Mouse (Mus musculus): ENCODE data around the gene Ptbp1. TPM values are rescaled to one million over a fixed set of nuclear protein-coding genes. Genes with fewer than 3 reads are reported as not detected.
A peak's percentile ranks its signal among the peaks of the same experiment; 100 is the strongest.
"Not testable (repeated sequence)": the region's sequence is repeated elsewhere in the genome, so short reads cannot be mapped to it uniquely, and the experiment has no call there.

Ptbp1 gene
- polyA plus RNA-seq, 2 experiments: 84.5 to 126 TPM

DNA sequence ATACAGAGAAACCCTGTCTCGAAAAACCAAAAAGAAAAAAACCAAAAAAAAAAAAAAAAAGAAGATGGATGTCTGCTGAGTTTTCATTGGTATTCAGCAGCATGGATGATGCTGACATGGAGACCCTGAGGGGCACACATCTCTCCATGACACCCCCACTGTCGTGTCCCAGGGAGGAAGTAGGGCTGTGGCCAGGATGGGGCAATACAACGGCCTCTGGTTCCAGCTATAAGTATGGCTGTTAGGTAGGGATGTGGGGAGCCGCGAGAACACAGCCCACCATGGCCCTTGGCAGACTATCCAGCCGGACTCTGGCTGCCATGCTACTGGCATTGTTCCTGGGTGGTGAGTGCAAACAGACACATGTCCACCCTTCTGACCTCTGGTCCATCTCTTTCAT is 31.8 kb downstream of the Ptbp1 start, which contains the start of gene Elane:
Elane (plus strand) TSS at position 194 of the 400 bp plus-strand sequence.
- no peak within 1 kb of the TSS for H3K9ac ChIP-seq (replicated peaks)
- H3K9me3 ChIP-seq (ENCODE audit: control insufficient read depth, low read length): no peaks in the 10 kb centered on the region
- H3K27me3 ChIP-seq (ENCODE audit: control insufficient read depth, insufficient read depth, low read length): no peaks in the 10 kb centered on the region; the same call in 1 of the 2 replicates
- no peak for ATAC-seq (ENCODE audit: insufficient read depth)
- H3K36me3 ChIP-seq (replicated peaks; ENCODE audit: control insufficient read depth, insufficient read depth, low read depth): no peaks in the 10 kb centered on the region
- no peak for TF ChIP-seq EP300 (IDR thresholded peaks at IDR 0.05; ENCODE audit: low read depth)
- TF ChIP-seq CTCF (IDR thresholded peaks at IDR 0.05; ENCODE audit: low read depth): no peak
- no peak within 1 kb of the TSS for H3K27ac ChIP-seq
- no peak within 1 kb of the TSS for H3K4me3 ChIP-seq (ENCODE audit: insufficient read depth in 1 of 2, low read depth in 2 of 2, low read length in 2 of 2)
- 61% methylated on average over 6 of the region's 6 CpGs for WGBS (ENCODE audit: insufficient replicate concordance)
- H3K4me2 ChIP-seq (ENCODE audit: low read depth): no peak within 1 kb of the TSS
- no peak for DNase-seq (ENCODE audit: low read depth in 3 of 3, low spot score in 3 of 3)
- peaks cover 0 to 11% of the 10 kb centered on the region in 2 experiments; a peak in 2 of 4 replicates for H3K4me1 ChIP-seq (replicated peaks; ENCODE audit: control insufficient read depth in 2 of 2, insufficient read depth in 2 of 2, low read length in 1 of 2)

DNA sequence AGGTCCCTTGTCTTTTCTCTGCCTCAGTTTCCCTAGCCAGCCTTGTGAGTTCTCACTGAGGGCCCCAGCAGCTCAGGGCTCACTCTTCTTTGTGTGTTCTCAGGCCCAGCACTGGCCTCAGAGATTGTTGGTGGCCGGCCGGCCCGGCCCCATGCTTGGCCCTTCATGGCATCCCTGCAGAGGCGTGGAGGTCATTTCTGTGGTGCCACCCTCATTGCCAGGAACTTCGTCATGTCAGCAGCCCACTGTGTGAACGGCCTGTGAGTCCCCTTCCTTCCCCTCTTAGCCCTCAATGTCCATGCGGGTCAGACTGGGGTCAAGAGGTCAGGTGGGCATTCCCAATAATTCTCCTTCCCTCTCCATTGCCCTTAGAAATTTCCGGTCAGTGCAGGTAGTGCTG is 32.4 kb downstream of the Ptbp1 start:
- H3K4me1 ChIP-seq (replicated peaks; ENCODE audit: control insufficient read depth in 2 of 2, insufficient read depth in 2 of 2, low read length in 1 of 2): peaks cover 0 to 6% of the 10 kb centered on the region in 2 experiments; a peak in 2 of 4 replicates
- H3K27ac ChIP-seq: no peak overlapping the region
- no peaks in the 10 kb centered on the region; the same call in 1 of the 2 replicates for H3K27me3 ChIP-seq (ENCODE audit: control insufficient read depth, insufficient read depth, low read length)
- H3K4me3 ChIP-seq (ENCODE audit: insufficient read depth in 1 of 2, low read depth in 2 of 2, low read length in 2 of 2): no peak overlapping the region
- H3K9me3 ChIP-seq (ENCODE audit: control insufficient read depth, low read length): no peaks in the 10 kb centered on the region
- H3K4me2 ChIP-seq (ENCODE audit: low read depth): no peak overlapping the region
- DNase-seq (ENCODE audit: low read depth in 3 of 3, low spot score in 3 of 3) (no peak), ATAC-seq (ENCODE audit: insufficient read depth) (no peak)
- WGBS (ENCODE audit: insufficient replicate concordance): 70% methylated on average over 8 of the region's 8 CpGs
- TF ChIP-seq EP300 (IDR thresholded peaks at IDR 0.05; ENCODE audit: low read depth) (no peak), CTCF (IDR thresholded peaks at IDR 0.05; ENCODE audit: low read depth) (no peak)
- no peaks in the 10 kb centered on the region for H3K36me3 ChIP-seq (replicated peaks; ENCODE audit: control insufficient read depth, insufficient read depth, low read depth)
- no peak overlapping the region for H3K9ac ChIP-seq (replicated peaks)

DNA sequence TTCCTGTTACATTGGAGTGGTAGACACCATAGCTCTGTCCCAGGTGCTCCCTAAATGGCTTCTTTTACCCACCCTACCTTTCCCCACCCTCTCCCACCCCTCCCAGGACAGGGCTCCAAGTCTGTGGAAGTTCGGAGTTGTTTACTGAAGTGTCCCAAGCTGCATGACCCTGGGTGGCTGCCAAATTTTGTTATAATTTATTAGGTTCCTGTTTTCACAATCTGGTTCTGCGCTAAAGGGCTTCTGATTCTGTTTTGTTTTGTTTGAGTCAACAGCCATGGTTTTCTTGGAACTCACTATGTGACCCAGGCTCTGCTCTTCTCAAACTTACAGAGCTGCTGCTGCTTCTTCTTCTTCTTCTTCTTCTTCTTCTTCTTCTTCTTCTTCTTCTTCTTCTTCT is 35.2 kb downstream of the Ptbp1 start:
- no peak overlapping the region for H3K9ac ChIP-seq (replicated peaks)
- no peaks in the 10 kb centered on the region for H3K27me3 ChIP-seq (ENCODE audit: control insufficient read depth, insufficient read depth, low read length)
- DNase-seq (ENCODE audit: low read depth in 3 of 3, low spot score in 3 of 3) (no peak), ATAC-seq (ENCODE audit: insufficient read depth) (no peak)
- no peaks in the 10 kb centered on the region for H3K4me1 ChIP-seq (replicated peaks; ENCODE audit: control insufficient read depth in 2 of 2, insufficient read depth in 2 of 2, low read length in 1 of 2)
- H3K4me2 ChIP-seq (ENCODE audit: low read depth): no peak overlapping the region
- H3K4me3 ChIP-seq (ENCODE audit: insufficient read depth in 1 of 2, low read depth in 2 of 2, low read length in 2 of 2): no peak overlapping the region
- H3K36me3 ChIP-seq (replicated peaks; ENCODE audit: control insufficient read depth, insufficient read depth, low read depth): no peaks in the 10 kb centered on the region
- TF ChIP-seq CTCF (IDR thresholded peaks at IDR 0.05; ENCODE audit: low read depth) (no peak), EP300 (IDR thresholded peaks at IDR 0.05; ENCODE audit: low read depth) (no peak)
- H3K27ac ChIP-seq: no peak overlapping the region
- WGBS (ENCODE audit: insufficient replicate concordance): 38% methylated on average over 2 of the region's 2 CpGs
- H3K9me3 ChIP-seq (ENCODE audit: control insufficient read depth, low read length): no peaks in the 10 kb centered on the region

DNA sequence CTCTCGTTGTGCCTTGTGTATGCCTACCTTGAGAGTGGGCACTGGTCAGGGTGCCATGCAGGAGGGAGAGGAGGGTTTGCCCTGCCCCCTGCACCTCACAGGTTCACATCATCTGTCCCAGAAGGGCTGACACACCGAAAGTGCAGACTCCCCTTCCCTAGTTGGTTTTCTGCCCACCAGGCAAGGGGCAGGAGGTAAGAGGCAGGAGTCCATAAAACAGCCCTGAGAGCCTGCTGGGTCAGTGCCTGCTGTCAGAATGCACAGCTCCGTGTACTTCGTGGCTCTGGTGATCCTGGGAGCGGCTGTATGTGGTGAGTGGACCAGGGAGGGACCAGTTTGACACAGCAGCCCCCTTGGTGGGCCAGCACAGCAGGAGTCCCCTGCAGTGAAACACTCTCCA is 36.4 kb downstream of the Ptbp1 start, which contains the start of gene Cfd:
Cfd (plus strand) TSS at position 184 of the 400 bp plus-strand sequence.
- H3K4me2 ChIP-seq (ENCODE audit: low read depth): no peak within 1 kb of the TSS
- H3K36me3 ChIP-seq (replicated peaks; ENCODE audit: control insufficient read depth, insufficient read depth, low read depth): no peaks in the 10 kb centered on the region
- H3K27me3 ChIP-seq (ENCODE audit: control insufficient read depth, insufficient read depth, low read length): no peaks in the 10 kb centered on the region
- H3K4me3 ChIP-seq (ENCODE audit: insufficient read depth in 1 of 2, low read depth in 2 of 2, low read length in 2 of 2): no peak within 1 kb of the TSS
- ATAC-seq (ENCODE audit: insufficient read depth) (no peak), DNase-seq (ENCODE audit: low read depth in 3 of 3, low spot score in 3 of 3) (no peak)
- no peaks in the 10 kb centered on the region for H3K4me1 ChIP-seq (replicated peaks; ENCODE audit: control insufficient read depth in 2 of 2, insufficient read depth in 2 of 2, low read length in 1 of 2)
- no peak within 1 kb of the TSS for H3K9ac ChIP-seq (replicated peaks)
- no peaks in the 10 kb centered on the region for H3K9me3 ChIP-seq (ENCODE audit: control insufficient read depth, low read length)
- TF ChIP-seq EP300 (IDR thresholded peaks at IDR 0.05; ENCODE audit: low read depth): no peak
- TF ChIP-seq CTCF (IDR thresholded peaks at IDR 0.05; ENCODE audit: low read depth): no peak
- WGBS (ENCODE audit: insufficient replicate concordance): 49% methylated on average over 5 of the region's 5 CpGs
- H3K27ac ChIP-seq: no peak within 1 kb of the TSS

- peak; percentile 93 for TF ChIP-seq CTCF (IDR thresholded peaks at IDR 0.05; ENCODE audit: low read depth)
- peak in 1 of 3 experiments; percentile 57 for DNase-seq (ENCODE audit: low read depth in 3 of 3, low spot score in 3 of 3)
- H3K9me3 ChIP-seq (ENCODE audit: control insufficient read depth, low read length); H3K27me3 ChIP-seq (ENCODE audit: control insufficient read depth, insufficient read depth, low read length); H3K4me3 ChIP-seq (ENCODE audit: insufficient read depth in 1 of 2, low read depth in 2 of 2, low read length in 2 of 2); H3K27ac ChIP-seq; H3K4me1 ChIP-seq (replicated peaks; ENCODE audit: control insufficient read depth in 2 of 2, insufficient read depth in 2 of 2, low read length in 1 of 2); H3K9ac ChIP-seq (replicated peaks); H3K36me3 ChIP-seq (replicated peaks; ENCODE audit: control insufficient read depth, insufficient read depth, low read depth); H3K4me2 ChIP-seq (ENCODE audit: low read depth): not testable (repeated sequence)
- ATAC-seq (ENCODE audit: insufficient read depth): peak; percentile 31; the same call in 1 of the 2 replicates
- WGBS (ENCODE audit: insufficient replicate concordance): 39% methylated on average over 22 of the region's 22 CpGs
Observed at GRCm38 (mm10) chr10:79892451-79893118, 38.4 kb downstream of the Ptbp1 start.

Measured in liver, embryonic 14.5 days (tissue).